Mouse (Mus musculus): ENCODE data around the gene Ckm. TPM values are rescaled to one million over a fixed set of nuclear protein-coding genes. Genes with fewer than 3 reads are reported as not detected.

The Ckm gene
- polyA plus RNA-seq, 1 experiment from 2014 or later, result 17.4 TPM

DNA sequence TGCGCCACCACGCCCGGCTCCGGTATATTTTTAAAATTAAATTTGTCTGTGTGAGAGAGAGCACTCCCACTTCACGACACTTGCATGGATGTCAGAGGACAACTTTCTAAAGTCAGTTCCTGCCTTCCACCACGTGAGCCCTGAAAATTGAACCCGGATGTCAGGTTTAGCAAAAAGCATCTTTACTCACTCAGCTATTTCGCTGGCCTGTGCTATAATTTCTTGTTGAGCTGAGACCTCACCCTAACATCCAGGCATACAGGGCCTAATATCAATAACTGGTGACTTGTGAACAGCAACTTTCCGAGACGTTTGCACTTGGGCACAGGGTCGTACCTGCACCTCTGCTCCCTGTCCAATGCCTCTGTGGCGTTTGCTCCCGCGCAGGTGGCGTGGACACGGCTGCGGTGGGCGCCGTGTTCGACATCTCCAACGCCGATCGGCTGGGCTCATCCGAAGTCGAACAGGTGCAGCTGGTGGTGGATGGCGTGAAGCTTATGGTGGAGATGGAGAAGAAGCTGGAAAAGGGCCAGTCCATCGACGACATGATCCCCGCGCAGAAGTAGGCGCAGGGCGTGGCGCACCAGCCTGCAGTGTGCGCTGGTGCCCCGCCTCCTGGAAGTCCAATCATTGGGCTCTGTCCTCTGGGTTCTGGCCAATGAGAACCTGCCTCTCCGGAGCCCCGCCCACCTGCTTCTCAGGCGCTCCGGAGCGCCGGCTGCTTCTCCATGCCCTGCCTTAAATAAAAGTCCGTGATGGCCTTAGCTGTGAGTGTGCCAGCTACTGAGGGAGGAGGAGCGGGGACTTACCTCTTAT lies 16.5 kb downstream of the Ckm start:
- no peak overlapping the region for H3K9ac ChIP-seq
- H3K4me2 ChIP-seq, result peak overlapping the region; percentile 58
- no peak overlapping the region for H3K27ac ChIP-seq
- 11% methylated on average over 43 of the region's 43 CpGs for WGBS
- H3K4me3 ChIP-seq (replicated peaks), result peak overlapping the region; percentile 31
- H3K27me3 ChIP-seq (replicated peaks), result peaks cover 29% of the 10 kb centered on the region
- ATAC-seq (ENCODE audit: insufficient read depth, low FRiP score, low read depth), result peak; percentile 92
- peaks cover 9% of the 10 kb centered on the region; the same call in 1 of the 2 replicates for H3K36me3 ChIP-seq
- H3K9me3 ChIP-seq, result no peaks in the 10 kb centered on the region
- no peaks in the 10 kb centered on the region for H3K4me1 ChIP-seq

DNA sequence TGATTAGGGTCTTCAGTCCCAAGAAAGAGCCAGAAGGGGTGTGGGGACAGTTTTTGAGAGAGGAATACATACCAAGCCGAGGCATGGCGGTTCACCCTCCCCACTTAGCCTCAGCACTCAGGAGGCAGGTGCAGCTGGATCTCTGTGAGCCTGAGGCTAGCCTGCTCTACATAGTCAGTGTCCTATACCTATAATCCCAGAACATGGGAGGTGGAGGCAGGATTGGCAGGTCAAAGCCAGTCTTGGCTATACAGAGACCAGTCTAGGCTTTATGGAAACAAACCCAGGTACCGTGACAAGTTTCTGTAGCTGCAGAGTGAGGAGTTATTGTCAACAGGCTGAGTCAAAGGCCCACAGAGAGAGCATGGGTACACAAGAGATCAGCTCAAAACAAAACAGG lies 18.5 kb downstream of the Ckm start:
- no peaks in the 10 kb centered on the region for H3K4me1 ChIP-seq
- peaks cover 27% of the 10 kb centered on the region for H3K36me3 ChIP-seq
- WGBS, result 89% methylated on average over 3 of the region's 3 CpGs
- H3K27me3 ChIP-seq (replicated peaks), result peaks cover 26% of the 10 kb centered on the region
- H3K4me2 ChIP-seq, result no peak overlapping the region
- H3K4me3 ChIP-seq (replicated peaks), result no peak overlapping the region
- ATAC-seq (ENCODE audit: insufficient read depth, low FRiP score, low read depth), result no peak
- no peak overlapping the region for H3K9ac ChIP-seq
- H3K27ac ChIP-seq, result no peak overlapping the region
- H3K9me3 ChIP-seq, result no peaks in the 10 kb centered on the region

DNA sequence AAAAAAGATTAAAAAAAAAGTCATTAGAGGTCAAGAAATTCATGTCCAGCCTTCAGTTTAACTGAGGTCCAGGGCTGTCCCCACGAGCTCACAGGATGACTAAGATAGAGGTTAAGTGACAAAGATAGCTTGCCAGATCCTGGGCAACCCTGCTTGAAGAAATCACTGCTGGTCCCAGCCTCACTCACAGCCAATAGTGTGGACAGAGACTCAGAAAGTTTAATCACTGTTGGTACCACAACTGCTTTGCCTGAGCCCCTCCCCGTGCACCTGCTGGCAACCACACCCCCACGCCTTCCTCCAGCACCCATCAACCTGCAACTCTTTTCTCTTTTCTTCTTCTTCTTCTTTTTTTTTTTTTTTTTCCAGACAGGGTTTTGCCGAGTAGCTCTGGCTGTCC lies 19.5 kb downstream of the Ckm start:
- no peak overlapping the region for H3K4me3 ChIP-seq (replicated peaks)
- peaks cover 20% of the 10 kb centered on the region for H3K27me3 ChIP-seq (replicated peaks)
- H3K36me3 ChIP-seq, result peaks cover 31% of the 10 kb centered on the region
- no peaks in the 10 kb centered on the region for H3K4me1 ChIP-seq
- H3K9me3 ChIP-seq, result no peaks in the 10 kb centered on the region
- H3K9ac ChIP-seq, result no peak overlapping the region
- ATAC-seq (ENCODE audit: insufficient read depth, low FRiP score, low read depth), result no peak
- WGBS, result 60% methylated on average over 4 of the region's 4 CpGs
- H3K27ac ChIP-seq, result no peak overlapping the region
- H3K4me2 ChIP-seq, result no peak overlapping the region

DNA sequence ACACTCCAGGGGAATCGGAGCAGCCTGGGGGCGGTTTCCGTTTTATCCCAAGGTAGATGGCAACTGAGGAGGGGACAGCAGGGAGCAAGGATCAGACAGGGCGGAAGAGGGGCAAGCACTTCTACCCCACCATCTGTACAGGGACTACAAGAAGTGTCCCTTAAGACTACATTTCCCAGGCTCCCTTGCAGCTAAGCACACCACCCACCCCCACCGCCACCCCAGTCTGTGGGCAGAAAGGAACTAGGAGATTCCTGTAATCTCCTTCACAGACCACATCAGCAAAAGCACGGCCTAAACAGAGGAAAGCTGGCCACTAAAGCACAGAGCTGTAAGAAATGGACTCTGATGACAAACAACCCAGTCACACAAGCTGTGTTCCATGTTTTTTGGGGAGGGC lies 21.8 kb downstream of the Ckm start:
- no peak overlapping the region for H3K4me3 ChIP-seq (replicated peaks)
- no peak for ATAC-seq (ENCODE audit: insufficient read depth, low FRiP score, low read depth)
- no peak overlapping the region for H3K9ac ChIP-seq
- no peak overlapping the region for H3K27ac ChIP-seq
- H3K9me3 ChIP-seq, result no peaks in the 10 kb centered on the region
- no peak overlapping the region for H3K4me2 ChIP-seq
- 73% methylated on average over 6 of the region's 6 CpGs for WGBS
- 0 out of 2 replicates have a peak, but pooled peaks cover 6% of the 10 kb centered on the region for H3K27me3 ChIP-seq (replicated peaks)
- H3K4me1 ChIP-seq, result no peaks in the 10 kb centered on the region
- H3K36me3 ChIP-seq, result peaks cover 48% of the 10 kb centered on the region

DNA sequence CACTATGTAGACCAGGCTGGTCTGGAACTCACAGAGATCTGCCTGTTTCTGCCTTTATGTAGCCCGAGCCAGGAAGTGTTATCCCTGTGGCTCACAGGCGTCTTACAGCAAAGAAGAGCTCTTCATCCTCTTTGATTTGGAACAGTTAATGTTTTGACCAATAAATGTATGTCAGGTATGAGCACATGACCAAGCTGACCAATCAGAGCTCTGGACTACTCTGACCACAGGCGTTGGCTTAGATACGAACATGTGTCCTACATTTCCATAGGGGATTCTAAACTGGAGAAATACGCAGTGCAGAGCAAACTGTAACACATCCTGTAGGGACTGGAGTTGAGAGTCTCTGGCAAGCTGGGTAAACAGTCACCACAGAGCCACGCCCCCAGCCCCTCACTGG lies 22.3 kb downstream of the Ckm start:
- no peak overlapping the region for H3K4me2 ChIP-seq
- H3K4me1 ChIP-seq, result no peaks in the 10 kb centered on the region
- H3K4me3 ChIP-seq (replicated peaks), result no peak overlapping the region
- no peak for ATAC-seq (ENCODE audit: insufficient read depth, low FRiP score, low read depth)
- H3K9me3 ChIP-seq, result no peaks in the 10 kb centered on the region
- 91% methylated on average over 6 of the region's 6 CpGs for WGBS
- H3K27me3 ChIP-seq (replicated peaks), result 0 out of 2 replicates have a peak, but pooled peaks cover 5% of the 10 kb centered on the region
- peaks cover 54% of the 10 kb centered on the region for H3K36me3 ChIP-seq
- H3K9ac ChIP-seq, result no peak overlapping the region
- no peak overlapping the region for H3K27ac ChIP-seq

DNA sequence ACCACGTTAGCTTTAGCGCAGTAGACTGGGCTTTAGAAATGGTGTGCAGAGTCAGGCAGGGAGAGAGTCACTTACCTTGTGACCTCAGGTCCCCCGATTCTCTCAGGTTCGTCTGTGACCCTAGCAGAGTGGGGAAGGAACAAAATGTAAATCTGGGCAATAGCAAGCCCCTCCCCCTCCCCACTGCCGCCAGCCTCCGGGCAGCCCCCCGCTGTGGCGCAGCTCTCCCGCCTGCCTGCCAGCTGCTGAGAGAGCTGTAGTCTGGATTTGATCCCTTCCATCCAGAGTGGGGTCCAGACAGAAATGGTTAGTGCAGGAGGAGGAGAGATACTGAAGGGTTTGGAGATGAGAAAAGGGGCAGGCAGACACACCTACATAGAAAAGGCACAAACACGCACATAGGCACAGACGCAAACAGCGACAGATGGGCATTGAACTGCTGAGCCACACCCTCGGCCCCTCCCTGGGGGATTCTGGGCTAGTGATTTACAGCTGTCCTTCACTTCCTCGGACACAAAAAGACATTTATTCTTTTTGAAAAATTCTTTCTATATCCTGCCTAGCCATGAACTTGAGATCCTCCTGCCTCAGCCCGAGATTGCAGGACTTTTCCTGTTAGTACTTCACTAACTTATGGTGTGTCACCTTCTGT lies 23.5 kb downstream of the Ckm start:
- no peaks in the 10 kb centered on the region for H3K4me1 ChIP-seq
- no peak overlapping the region for H3K4me2 ChIP-seq
- WGBS, result 80% methylated on average over 15 of the region's 15 CpGs
- no peak overlapping the region for H3K4me3 ChIP-seq (replicated peaks)
- no peak overlapping the region for H3K9ac ChIP-seq
- ATAC-seq (ENCODE audit: insufficient read depth, low FRiP score, low read depth), result no peak
- H3K9me3 ChIP-seq, result no peaks in the 10 kb centered on the region
- H3K27me3 ChIP-seq (replicated peaks), result no peaks in the 10 kb centered on the region
- H3K36me3 ChIP-seq, result peaks cover 66% of the 10 kb centered on the region
- H3K27ac ChIP-seq, result no peak overlapping the region

DNA sequence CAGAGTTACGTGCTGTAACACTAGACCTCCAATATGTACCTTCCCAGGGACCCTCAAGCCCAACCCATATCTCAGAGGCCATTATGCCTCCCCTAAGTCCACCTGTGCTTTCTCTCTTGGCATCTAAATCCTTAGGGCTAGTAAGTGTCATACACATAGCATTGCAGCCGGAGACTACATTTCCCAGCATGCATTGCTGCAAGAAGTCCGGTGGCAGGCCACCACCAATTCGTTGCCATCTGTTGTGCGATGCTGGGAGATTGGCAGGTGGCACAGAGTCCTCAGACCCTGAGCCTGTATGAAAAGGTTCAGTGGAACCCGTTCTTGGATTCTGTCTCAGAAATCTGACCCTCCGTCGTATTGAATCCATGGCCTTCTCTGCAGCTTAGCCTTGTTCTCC lies 25.1 kb downstream of the Ckm start:
- Histone ChIP-seq H3K27ac (no peak overlapping the region), H3K9me3 (no peaks in the 10 kb centered on the region), H3K4me1 (no peaks in the 10 kb centered on the region), H3K36me3 (peaks cover 81% of the 10 kb centered on the region), H3K27me3 (replicated peaks) (no peaks in the 10 kb centered on the region), H3K9ac (no peak overlapping the region), H3K4me3 (replicated peaks) (no peak overlapping the region), H3K4me2 (no peak overlapping the region)
- WGBS, result 75% methylated on average over 8 of the region's 8 CpGs
- no peak for ATAC-seq (ENCODE audit: insufficient read depth, low FRiP score, low read depth)

DNA sequence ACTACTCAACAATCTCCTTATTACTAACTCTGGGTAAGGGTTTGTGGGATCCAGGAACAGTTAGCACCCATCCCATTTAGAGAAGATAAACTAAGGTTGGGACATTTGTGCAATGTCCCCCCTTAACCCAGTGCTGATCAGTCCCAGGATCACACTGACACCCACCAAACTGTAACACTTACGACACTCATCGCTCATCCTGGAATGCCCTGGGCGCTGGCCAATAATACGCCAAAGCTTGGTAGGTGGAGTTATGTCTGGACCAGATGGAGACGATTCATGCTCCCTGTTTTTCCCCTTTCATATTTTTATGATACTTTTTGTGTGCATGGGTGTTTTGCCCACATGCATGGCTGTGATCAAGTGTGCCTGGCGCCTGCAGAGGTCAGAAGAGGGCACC lies 25.8 kb downstream of the Ckm start:
- 83% methylated on average over 6 of the region's 6 CpGs for WGBS
- peaks cover 85% of the 10 kb centered on the region for H3K36me3 ChIP-seq
- H3K27ac ChIP-seq, result no peak overlapping the region
- H3K4me3 ChIP-seq (replicated peaks), result no peak overlapping the region
- no peak overlapping the region for H3K9ac ChIP-seq
- no peaks in the 10 kb centered on the region for H3K9me3 ChIP-seq
- no peak for ATAC-seq (ENCODE audit: insufficient read depth, low FRiP score, low read depth)
- no peaks in the 10 kb centered on the region for H3K27me3 ChIP-seq (replicated peaks)
- no peak overlapping the region for H3K4me2 ChIP-seq
- no peaks in the 10 kb centered on the region for H3K4me1 ChIP-seq

DNA sequence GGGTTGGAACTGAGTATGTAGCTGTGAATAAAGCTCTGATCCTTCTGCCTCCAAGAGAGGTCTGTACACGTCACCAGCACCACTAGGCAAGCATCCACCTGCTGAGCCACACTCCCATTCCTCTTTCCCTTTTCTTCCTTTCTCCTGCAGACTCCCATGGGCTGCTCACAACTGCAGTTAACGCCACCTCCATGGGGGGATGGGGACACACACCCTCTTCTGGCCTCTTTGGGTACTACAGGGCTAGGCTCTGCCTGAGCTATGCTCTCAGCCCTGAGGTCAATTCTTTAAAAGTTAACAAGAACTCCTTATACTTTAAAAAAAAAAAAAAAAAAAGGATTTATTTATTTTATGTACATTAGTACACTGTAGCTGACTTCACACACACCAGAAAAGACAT lies 27.9 kb downstream of the Ckm start:
- 95% methylated on average over 2 of the region's 2 CpGs for WGBS
- H3K27me3 ChIP-seq (replicated peaks), result no peaks in the 10 kb centered on the region
- no peak overlapping the region for H3K9ac ChIP-seq
- ATAC-seq (ENCODE audit: insufficient read depth, low FRiP score, low read depth), result no peak
- H3K4me1 ChIP-seq, result no peaks in the 10 kb centered on the region
- H3K36me3 ChIP-seq, result peaks cover 86% of the 10 kb centered on the region
- no peak overlapping the region for H3K4me2 ChIP-seq
- H3K27ac ChIP-seq, result no peak overlapping the region
- no peak overlapping the region for H3K4me3 ChIP-seq (replicated peaks)
- H3K9me3 ChIP-seq, result no peaks in the 10 kb centered on the region

DNA sequence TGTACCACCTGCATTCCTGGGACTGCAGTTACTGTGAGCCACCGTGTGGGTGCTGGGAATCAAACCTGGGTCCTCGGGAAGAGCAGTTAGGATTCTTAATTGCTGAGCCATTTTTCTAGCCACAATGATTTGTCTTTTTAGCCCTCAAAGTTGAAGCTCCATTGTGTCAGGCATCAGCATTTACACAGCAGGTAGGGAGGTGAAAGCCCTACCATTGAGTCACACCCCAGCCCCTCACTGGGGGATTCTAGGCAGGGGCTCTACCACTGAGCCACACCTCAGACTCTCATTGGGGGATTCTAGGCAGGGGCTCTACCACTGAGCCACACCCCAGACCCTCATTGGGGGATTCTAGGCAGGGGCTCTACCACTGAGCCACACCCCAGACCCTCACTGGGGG lies 31.7 kb downstream of the Ckm start:
- H3K4me3 ChIP-seq (replicated peaks), result no peak overlapping the region
- WGBS, result 98% methylated on average over 2 of the region's 2 CpGs
- no peaks in the 10 kb centered on the region for H3K4me1 ChIP-seq
- H3K36me3 ChIP-seq, result peaks cover 81% of the 10 kb centered on the region
- no peak overlapping the region for H3K27ac ChIP-seq
- no peak for ATAC-seq (ENCODE audit: insufficient read depth, low FRiP score, low read depth)
- no peaks in the 10 kb centered on the region for H3K27me3 ChIP-seq (replicated peaks)
- no peak overlapping the region for H3K9ac ChIP-seq
- no peaks in the 10 kb centered on the region for H3K9me3 ChIP-seq
- H3K4me2 ChIP-seq, result no peak overlapping the region

DNA sequence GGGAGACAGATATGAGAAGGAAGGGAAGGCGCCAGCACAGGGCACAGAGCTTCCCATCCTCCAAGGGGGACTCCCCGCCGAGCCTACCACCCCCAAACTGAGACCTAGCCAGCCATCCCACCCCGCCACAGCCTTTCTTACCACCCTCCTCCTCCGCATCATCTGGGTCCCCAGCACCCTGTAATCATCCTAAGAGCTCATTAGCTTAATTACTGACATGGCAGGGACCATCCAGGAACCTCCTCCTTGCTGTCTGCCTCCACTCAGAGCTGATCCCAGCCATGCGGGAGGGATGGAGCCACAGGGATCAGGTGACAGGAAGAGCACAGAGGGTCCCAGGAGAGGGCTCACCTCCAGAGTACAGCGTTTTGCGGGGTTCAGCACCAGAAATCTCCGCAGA lies 32.5 kb downstream of the Ckm start:
- H3K27me3 ChIP-seq (replicated peaks), result no peaks in the 10 kb centered on the region
- WGBS, result 87% methylated on average over 9 of the region's 9 CpGs
- H3K36me3 ChIP-seq, result peaks cover 80% of the 10 kb centered on the region
- no peak overlapping the region for H3K4me2 ChIP-seq
- no peak overlapping the region for H3K27ac ChIP-seq
- no peak overlapping the region for H3K9ac ChIP-seq
- no peak for ATAC-seq (ENCODE audit: insufficient read depth, low FRiP score, low read depth)
- H3K9me3 ChIP-seq, result no peaks in the 10 kb centered on the region
- no peaks in the 10 kb centered on the region for H3K4me1 ChIP-seq
- H3K4me3 ChIP-seq (replicated peaks), result no peak overlapping the region

DNA sequence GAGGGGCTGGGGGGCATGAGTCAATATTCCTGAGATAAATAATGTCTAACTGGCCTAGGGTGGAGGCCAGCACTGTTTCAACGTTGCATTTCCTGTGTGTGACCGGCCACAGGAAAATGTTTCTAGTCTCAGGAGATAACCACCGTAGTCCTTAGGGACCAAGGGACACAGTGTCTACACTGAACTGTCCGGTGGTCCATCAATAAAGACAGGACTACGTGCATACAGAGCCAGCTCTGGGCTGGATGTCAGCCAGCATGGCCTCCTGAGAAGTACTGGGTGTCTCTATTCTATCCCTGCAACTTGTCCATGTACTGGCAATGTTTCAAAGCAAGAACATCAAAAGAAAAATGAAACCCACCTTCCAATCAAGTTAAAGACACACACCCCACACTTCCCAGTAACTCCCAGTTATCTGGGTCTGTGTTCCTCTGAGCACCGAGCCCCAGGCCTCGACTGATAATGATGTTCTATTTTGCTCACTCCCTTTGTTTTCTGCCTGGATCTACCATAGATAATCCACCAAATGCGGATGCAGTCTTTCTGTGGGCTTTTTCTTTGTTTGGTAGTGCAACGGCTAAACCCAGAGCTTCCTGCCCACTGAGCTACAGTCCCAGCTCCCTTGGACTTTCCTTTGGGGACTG lies 37.0 kb downstream of the Ckm start:
- H3K9me3 ChIP-seq, result no peaks in the 10 kb centered on the region
- H3K27ac ChIP-seq, result no peak overlapping the region
- no peak for ATAC-seq (ENCODE audit: insufficient read depth, low FRiP score, low read depth)
- no peaks in the 10 kb centered on the region for H3K4me1 ChIP-seq
- no peak overlapping the region for H3K4me2 ChIP-seq
- H3K27me3 ChIP-seq (replicated peaks), result no peaks in the 10 kb centered on the region
- H3K36me3 ChIP-seq, result peaks cover 62% of the 10 kb centered on the region
- H3K4me3 ChIP-seq (replicated peaks), result no peak overlapping the region
- WGBS, result 75% methylated on average over 9 of the region's 9 CpGs
- no peak overlapping the region for H3K9ac ChIP-seq
